Mouse (Mus musculus) gonadal fat pad, adult 2 months (tissue): ENCODE data around the gene Ndfip2. TPM values are rescaled to one million over a fixed set of nuclear protein-coding genes. Genes with fewer than 3 reads are reported as not detected.

Source experiments
- DNase-seq: peaks from one replicate; pipeline ENCODE4 v3.0.0-alpha.2; 2012; ENCODE audit warnings: low read depth
- polyA plus RNA-seq: library from polyadenylated mRNA; depleted of rRNA; stranded (reverse); fragments of >200 nt; gene quantifications from 2 replicates; pipeline ENCODE4 v1.2.3, GENCODE M21; 2012

Gene Ndfip2
- polyA plus RNA-seq, 1 experiment = 54.1 TPM

DNA sequence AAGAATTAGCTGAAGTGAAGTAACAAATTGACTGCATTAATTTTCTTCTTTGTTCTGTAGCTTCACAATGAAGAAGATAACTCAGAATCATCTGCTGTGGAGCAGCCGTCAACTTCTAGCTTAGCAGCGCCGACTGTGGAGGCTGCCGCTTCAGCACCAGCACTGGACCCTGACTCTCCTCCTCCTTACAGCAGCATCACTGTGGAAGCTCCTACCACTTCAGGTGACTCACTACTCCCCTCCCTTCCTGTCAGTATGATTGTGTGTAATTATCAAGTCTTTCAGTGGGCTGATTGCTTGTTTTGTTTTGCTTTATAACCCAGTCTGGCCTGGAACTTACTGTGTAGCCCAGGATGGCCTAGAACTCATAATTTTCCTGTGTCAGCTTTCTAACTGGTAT lies 29.2 kb downstream of the Ndfip2 start:
- no peak for DNase-seq

GRCm38 (mm10) chr14:105287972-105288371 lies 29.6 kb downstream of the Ndfip2 start:
- DNase-seq = no peak

DNA sequence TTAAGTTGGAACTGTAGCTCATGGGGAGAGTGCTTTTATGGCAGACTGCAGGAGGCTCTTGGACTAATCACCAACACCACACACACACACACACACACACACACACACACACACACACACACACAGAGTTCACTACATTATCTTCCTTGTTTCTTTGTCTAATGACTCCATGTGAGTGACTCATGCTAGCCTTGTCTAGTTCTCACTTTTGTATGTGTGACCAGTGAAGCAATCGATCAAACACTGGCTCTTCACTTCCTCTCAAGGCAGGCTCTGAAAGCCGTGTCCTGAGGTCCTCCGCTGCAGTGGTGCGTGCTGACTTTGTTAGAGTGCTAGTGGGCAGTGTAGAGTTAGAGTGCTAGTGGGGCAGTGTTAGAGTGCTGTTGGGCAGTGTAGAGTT lies 30.2 kb downstream of the Ndfip2 start:
- no peak for DNase-seq

GRCm38 (mm10) chr14:105292139-105292538 lies 33.8 kb downstream of the Ndfip2 start:
- no peak for DNase-seq

- DNase-seq = no peak
These were observed 35.4 kb downstream of the Ndfip2 start for GRCm38 (mm10) chr14:105293777-105294176.

DNA sequence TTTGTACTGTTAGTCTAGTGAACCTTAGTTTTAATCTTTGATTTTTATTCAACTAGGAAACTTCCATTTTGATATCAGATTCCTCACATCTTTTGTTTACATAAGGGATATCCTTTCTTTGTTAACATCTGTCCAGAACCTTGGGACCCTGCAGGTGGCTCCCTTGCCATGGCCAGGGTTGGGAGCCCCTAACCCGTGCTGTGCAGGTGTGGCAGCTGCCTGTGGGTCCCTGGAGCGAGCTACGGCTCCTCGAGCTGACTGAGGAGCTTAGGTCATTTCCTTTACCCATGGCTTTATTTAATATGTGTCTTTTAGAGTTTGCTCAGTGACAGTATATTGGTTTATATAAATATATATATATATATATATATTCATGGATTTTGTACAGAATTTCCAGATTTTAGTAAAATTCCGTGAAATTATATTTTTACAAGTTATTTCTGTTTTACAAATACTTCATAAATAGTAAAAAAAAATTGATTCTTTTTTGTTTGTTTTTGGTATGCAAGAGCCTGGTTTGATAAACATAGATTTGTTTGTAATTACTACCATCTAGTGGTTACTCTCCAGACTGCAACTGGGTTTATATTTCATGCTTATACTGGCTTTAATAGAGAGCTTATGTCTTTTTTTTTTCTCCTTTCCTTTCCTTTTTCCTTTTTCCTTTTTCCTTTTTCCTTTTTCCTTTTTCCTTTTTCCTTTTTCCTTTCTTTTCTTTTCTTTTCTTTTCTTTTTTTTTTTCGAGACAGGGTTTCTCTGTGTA lies 37.6 kb downstream of the Ndfip2 start:
- DNase-seq = no peak

DNA sequence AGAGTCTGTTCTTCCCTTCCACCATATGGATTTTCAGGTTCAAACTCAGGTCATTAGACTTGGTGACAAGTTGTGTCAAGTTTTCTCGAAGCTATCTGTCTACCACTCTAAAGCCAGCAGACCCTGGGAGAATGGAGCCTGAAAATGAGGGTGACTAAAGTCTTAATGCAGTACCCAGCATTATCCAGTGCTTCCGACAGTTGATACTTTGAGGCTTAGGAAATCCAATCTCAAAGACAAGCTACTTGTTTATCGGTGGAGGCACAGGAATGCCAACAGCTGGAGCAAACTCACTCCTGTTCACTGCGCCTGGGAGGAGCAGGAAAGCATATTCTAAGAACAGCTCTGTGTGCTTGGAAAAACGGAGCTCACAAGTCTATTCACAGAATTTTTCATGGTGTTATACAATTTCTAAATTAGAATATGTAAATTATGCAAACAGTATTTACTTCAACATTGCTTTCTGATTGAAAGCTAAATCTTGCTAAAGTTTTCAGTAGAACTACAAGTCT lies 41.4 kb downstream of the Ndfip2 start:
- DNase-seq = no peak

DNA sequence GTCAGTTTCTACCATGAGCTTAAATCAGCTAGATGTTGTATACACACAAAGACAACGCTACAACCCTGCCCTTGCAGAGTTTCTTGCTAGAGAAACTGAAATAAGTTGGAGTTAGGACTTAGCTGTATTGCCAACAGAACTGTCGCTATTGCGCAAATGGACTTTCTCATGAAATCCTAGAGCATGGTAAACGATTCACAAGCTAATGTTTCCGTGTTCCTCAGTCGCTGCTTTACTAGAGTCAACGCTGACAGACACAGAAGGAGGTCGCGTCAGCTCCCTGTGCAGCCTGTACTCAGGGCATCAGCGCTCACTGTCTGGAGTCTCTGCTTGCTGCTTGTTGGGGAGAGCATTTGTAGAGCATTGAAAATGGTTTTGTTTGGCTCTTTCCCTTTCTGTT lies 42.2 kb downstream of the Ndfip2 start:
- no peak for DNase-seq

DNA sequence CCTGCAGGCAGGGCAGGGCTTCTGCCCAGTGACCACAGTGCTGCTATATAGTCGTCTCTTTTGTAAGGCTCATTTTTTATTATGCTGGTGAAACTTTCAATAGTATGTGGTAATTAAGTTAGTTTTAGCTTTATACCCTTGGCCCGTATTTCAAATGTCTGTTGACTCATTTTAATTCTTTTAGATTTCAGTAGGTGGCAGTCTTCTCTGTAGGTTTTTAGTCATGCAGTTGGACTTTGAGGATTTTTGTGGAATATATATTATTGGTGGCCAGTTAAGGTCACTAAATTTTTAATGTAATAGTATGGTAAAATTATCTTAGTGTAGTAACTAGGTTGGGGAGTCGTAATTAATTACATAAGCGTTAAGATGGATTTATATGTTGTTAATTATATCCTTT lies 44.3 kb downstream of the Ndfip2 start:
- DNase-seq = no peak

GRCm38 (mm10) chr14:105307716-105308115 lies 49.3 kb downstream of the Ndfip2 start:
- no peak for DNase-seq

GRCm38 (mm10) chr14:105312366-105312765 lies 54.0 kb downstream of the Ndfip2 start:
- no peak for DNase-seq

DNA sequence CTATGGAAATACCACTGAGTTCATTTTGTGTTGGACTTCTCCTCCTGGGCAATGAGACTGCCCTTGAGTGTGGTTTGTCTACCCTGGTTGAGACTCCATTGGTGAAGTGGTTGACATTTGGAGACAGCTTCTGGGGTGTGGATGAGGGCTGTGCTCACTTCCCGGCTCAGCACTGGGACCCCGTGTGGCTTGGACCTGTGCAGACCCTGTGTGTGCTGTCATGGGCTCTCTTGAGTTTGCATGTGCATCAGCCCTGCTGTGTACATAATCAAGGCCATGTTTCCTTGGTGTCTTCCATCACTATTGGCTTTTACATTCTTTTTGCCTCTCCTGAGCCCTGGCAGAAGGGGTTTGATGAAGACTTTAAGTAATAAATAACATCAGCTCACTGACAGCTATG lies 54.6 kb downstream of the Ndfip2 start:
- no peak for DNase-seq

GRCm38 (mm10) chr14:105313877-105314276 lies 55.5 kb downstream of the Ndfip2 start:
- DNase-seq = no peak

DNA sequence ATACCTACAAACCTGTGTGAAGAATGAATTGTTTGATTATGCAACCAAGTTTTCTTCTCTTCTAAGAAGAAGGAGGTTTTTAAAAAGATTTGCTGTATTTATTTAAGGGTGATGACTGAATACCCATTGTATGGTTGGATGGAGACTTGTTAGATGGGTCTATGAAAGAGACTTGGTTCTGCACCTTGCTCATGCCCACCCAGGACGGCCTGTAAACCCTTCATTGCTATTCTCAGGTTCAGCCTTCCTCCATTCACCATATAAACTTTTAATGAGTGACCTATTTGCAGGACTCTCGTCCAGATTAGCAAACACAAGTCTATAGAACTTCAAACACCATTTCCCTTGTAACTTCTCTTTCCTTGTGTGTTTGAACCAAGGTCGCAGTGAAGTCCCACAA lies 63.3 kb downstream of the Ndfip2 start:
- no peak for DNase-seq

DNA sequence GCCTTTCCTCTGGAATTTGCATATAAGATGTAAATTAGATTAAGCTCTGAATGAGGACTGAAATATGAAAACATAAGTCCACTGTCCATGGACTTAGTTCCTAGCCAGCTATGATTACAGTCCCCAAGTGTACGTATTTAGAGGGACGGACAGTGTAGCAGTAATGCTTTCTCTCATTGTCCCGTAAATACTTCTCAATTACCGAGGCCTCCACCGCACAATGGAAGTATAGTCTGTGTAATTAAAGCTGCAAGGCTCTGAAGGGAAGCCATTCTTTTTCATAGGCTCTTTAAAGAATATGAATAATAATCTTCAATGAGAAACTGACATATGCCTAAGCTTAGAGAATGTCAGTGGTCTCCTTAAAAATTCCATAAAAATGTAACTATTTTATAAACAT lies 64.5 kb downstream of the Ndfip2 start:
- no peak for DNase-seq

DNA sequence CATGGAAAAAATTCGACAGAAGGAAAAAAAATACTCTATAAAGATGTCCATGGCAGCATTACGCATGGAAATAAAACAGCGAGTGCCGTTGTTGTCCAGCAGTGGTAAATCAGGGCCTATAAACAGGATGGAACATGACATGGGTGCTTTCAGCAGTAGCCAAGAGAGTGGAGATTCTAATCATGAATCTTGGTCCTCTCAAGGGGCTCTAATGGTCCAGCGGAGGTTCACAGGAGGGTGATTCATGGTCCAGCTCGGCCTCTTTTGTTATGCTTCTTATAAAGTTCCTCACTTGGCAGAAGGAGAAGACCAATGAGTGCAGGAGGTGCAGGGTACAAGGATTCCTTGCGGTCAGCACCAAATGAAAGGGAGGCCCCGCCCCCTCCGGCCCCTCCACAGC lies 65.1 kb downstream of the Ndfip2 start:
- DNase-seq = no peak

DNA sequence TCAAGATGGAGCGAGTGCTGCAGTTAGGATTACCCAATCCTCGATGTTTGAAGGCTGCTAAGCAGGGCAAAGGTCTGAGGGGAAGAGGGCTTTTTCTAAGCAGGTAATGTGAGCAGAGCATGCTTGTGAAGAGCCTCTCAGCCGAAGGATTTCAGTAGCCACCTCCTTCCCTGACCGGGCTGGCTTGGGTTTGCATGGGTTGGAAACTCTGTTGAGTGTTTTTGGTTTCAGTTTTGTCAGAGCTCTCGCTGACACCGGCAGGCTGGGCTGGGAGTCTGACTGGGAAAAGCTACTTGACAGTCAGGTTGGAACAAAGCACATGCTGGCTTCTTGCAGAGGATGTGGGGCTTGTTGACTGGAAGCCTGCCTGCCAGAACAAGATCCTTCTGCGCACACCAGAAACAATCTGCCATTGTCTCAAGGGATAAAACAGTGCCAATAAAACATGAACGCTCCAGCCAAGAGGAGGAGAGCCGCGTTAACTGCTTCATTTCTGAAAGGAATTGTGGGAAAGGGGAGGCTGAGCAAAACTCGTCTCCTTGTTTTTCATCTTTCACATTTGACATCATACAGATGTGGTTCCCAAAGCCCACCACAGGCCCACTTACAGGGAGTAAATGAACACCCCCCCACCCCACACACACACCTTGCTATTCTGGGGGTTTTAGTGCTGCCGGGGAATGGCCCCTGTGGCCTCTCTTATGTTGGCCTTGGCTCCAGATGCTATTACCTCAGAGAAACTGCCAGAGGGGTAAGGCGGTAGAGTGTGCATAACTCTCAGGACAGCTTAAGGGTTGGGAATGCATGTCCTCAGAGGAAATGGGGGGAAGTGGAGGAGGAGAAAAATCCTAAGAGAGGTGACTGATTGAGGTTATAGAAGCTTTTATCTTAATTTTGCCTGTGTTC lies 70.3 kb downstream of the Ndfip2 start:
- DNase-seq = peak; percentile 81

DNA sequence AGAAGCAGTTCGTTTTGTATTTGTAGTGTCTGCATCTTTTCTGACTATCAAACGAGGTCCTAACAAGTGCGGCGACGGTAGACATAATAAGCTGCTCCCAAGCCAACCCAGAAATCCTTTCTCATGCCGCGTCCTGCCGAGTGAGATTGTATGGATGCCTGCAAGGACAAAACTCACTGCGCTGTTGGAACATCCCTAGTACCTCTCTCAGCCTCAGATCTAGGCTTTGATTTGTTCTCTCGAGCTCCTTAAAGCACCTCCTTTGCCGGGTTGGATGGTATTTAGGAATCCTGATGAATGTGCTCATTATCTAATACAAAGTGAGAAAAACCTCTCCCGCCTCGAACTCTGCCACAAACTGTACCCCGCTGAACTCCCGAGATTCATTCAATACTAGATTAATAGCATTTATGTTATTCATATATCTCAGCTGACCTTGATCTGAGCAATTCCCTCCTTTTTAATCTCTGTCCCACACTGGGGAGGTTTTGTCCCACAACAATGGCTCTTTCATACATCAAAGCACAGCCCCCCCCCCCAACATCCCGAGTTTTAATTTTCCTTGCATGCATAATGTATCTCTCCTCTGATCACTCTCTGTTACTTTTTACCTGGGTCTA lies 75.2 kb downstream of the Ndfip2 start:
- DNase-seq = no peak

- no peak for DNase-seq
These were observed 83.4 kb downstream of the Ndfip2 start for GRCm38 (mm10) chr14:105341765-105342164.

- DNase-seq = no peak
These were observed 95.7 kb downstream of the Ndfip2 start for GRCm38 (mm10) chr14:105354121-105354520.
